Mouse (Mus musculus): Measurements from ENCODE around the gene Apoa1.

Apoa1 gene

GRCm38 (mm10) chr9:46268343-46268873, 40.0 kb downstream of the Apoa1 start, which contains the start of gene Apoa5:
Gene Apoa5 (plus strand): TSS chr9:46268633.
- no peak for DNase-seq

- no peak for DNase-seq
These were observed 40.7 kb downstream of the Apoa1 start for GRCm38 (mm10) chr9:46269125-46269524.

DNA sequence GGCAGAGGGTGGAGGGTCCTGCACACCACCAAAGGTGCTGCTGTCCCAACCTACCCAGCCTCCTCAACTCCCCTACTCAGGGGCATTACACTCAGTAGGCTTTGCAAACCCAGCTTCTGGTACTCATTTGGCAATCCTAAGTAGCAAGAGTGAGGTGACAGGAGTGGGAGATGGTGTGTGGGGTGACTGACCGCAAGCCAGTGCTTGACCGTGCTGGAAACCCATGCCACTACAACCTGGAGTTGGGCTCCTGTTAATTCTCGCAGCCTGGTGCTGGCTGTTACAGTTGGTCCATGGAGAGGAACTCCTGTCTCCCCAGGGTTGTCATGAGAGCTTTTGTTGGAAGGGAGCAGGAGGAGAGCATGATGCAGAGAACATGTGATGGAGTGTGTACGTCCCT, 42.4 kb downstream of the Apoa1 start:
- DNase-seq, result no peak

DNA sequence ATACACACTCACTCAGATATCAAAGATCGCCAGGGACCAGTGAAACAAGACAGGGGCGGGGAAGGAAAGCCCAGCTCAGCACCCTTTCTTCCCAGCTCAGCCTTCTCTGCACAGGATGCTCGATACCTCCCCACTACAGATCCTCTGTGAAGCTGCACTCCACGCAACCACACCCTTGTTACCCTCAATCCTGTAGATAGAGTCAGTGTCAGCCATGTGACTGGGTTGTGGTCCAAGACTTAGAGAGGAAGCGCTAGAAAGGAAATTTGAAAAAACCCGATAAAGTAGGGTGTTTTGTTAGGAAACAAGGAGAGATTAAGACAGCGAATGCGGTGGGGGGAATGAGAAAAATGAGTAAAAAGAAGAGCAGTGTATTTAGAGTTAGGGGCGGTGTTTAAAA, 43.7 kb downstream of the Apoa1 start:
- DNase-seq, result no peak

GRCm38 (mm10) chr9:46272677-46273454, 44.5 kb downstream of the Apoa1 start, which contains the start of gene Zpr1:
Gene Zpr1 (plus strand): TSS chr9:46273064.
- DNase-seq, result peak; percentile 93

- DNase-seq, result no peak
These were observed 46.1 kb downstream of the Apoa1 start for GRCm38 (mm10) chr9:46274494-46274893.

Measured in right cerebral cortex, adult 18-20 months (tissue).